Mouse (Mus musculus): ENCODE measurements around the gene Ttc39b.

DNA sequence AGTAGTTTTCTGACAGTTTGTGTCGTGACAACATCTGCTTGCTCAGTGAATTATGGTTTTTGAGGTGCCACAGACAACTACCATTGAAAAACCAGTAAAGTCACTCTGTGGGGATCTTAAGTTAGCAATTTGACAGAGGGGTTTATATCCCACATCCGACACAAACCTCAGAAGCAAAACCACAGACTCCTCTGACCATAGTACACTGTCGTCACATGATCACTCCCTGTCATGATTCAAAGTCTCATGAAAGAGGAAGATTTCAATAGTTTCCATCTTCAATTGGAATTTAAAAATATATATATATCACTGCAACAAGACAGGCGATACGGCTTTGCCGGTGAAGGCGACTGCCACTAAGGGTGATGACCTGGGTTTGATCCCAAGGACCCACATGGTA lies 89.9 kb downstream of the Ttc39b start:
- no peak for TF ChIP-seq CTCF (IDR thresholded peaks at IDR 0.05; ENCODE audit: low read depth)
- no peak for TF ChIP-seq EP300 (optimal IDR thresholded peaks at IDR 0.05)

Data from stomach, postnatal 0 days (tissue).